Mouse (Mus musculus) neural tube, embryonic 14.5 days (tissue): ENCODE measurements around the gene Slc17a1. TPM values are rescaled to one million over a fixed set of nuclear protein-coding genes. Genes with fewer than 3 reads are reported as not detected.

ENCODE experiments used
- ATAC-seq: fragments of 200-750 bp; cut with Nextera tagmentation; 2 replicates; pipeline ENCODE4 v1.8.0; 2017; ENCODE audit warnings: low read depth, mild to moderate bottlenecking, moderate TSS enrichment, moderate library complexity
- H3K27ac ChIP-seq: fragments of 300-500 bp; sonication (generic); 2 replicates; pipeline ENCODE4 v1.5.1; 2014; ENCODE audit warnings: low read depth, mild to moderate bottlenecking, control low read depth, low read length, moderate library complexity, mixed read lengths
- H3K27me3 ChIP-seq: fragments of 300-500 bp; sonication (generic); 2 replicates; pipeline ENCODE4 v1.6.1; 2014; ENCODE audit warnings: low read length; ENCODE audit not compliant: control insufficient read depth, insufficient read depth
- H3K36me3 ChIP-seq: fragments of 300-500 bp; sonication (generic); 2 replicates; pipeline ENCODE4 v1.6.1; 2014; ENCODE audit warnings: low read length, mixed read lengths; ENCODE audit not compliant: control insufficient read depth, insufficient read depth
- H3K4me1 ChIP-seq: fragments of 300-500 bp; sonication (generic); 2 replicates; pipeline ENCODE4 v1.6.1; 2014; ENCODE audit warnings: low read length; ENCODE audit not compliant: control insufficient read depth, insufficient read depth
- H3K4me2 ChIP-seq: fragments of 300-500 bp; sonication (generic); 2 replicates; pipeline ENCODE4 v1.6.1; 2014; ENCODE audit warnings: mild to moderate bottlenecking, low read depth, low read length, control low read depth
- H3K4me3 ChIP-seq: fragments of 300-500 bp; sonication (generic); 2 replicates; pipeline ENCODE4 v1.5.1; 2014; ENCODE audit warnings: low read depth, low read length, control low read depth, mixed read lengths
- H3K9ac ChIP-seq: fragments of 300-500 bp; sonication (generic); replicated peaks from 2 replicates; pipeline ENCODE4 v1.6.1; 2014; ENCODE audit warnings: low read depth, mild to moderate bottlenecking, control low read depth, low read length, mixed read lengths
- H3K9me3 ChIP-seq: fragments of 300-500 bp; sonication (generic); 2 replicates; pipeline ENCODE4 v1.6.1; 2016; ENCODE audit warnings: low read length; ENCODE audit not compliant: control insufficient read depth
- WGBS: fragments of 180-500 bp; shearing (Covaris S2); extraction: QIAGEN DNeasy Blood & Tissue Kit; methylation state at CpG from one replicate; pipeline ENCODE4 v1.1.7; 2014; 5-methylcytosine and 5-hydroxymethylcytosine counted together
- polyA plus RNA-seq: library from polyadenylated mRNA; unstranded; fragments of >200 nt; fragmentation: Nextera tagmentation; extraction: Ambion mirVana; gene quantifications from 2 replicates; pipeline ENCODE4 v1.2.1, GENCODE M21; 2014

Gene Slc17a1
- polyA plus RNA-seq, 1 experiment from 2014 or later: not detected

- WGBS: 78% methylated on average over 3 of the region's 3 CpGs
- Histone ChIP-seq H3K9ac (no peak overlapping the region), H3K4me3 (no peak overlapping the region), H3K4me1 (no peaks in the 10 kb centered on the region), H3K27ac (no peak overlapping the region), H3K36me3 (no peaks in the 10 kb centered on the region), H3K9me3 (no peaks in the 10 kb centered on the region), H3K4me2 (no peak overlapping the region), H3K27me3 (no peaks in the 10 kb centered on the region)
- no peak for ATAC-seq
Observed at GRCm38 (mm10) chr13:23879106-23879505, 11.6 kb downstream of the Slc17a1 start.

- 89% methylated on average over 5 of the region's 5 CpGs for WGBS
- Histone ChIP-seq H3K4me1 (no peaks in the 10 kb centered on the region), H3K9ac (no peak overlapping the region)
Observed at GRCm38 (mm10) chr13:23879636-23880035, 12.1 kb downstream of the Slc17a1 start.

GRCm38 (mm10) chr13:23885540-23885939 lies 18.0 kb downstream of the Slc17a1 start:
- H3K4me2 ChIP-seq: no peak overlapping the region
- WGBS: 41% methylated on average over 2 of the region's 2 CpGs
- no peak overlapping the region for H3K4me3 ChIP-seq
- H3K4me1 ChIP-seq: no peaks in the 10 kb centered on the region
- no peaks in the 10 kb centered on the region for H3K27me3 ChIP-seq
- no peaks in the 10 kb centered on the region for H3K36me3 ChIP-seq
- H3K27ac ChIP-seq: no peak overlapping the region
- H3K9ac ChIP-seq: no peak overlapping the region
- ATAC-seq: no peak
- H3K9me3 ChIP-seq: no peaks in the 10 kb centered on the region

More at GRCm38 (mm10) chr13:23879636-23880035, 12.1 kb downstream of the Slc17a1 start:
- Histone ChIP-seq H3K9me3 (no peaks in the 10 kb centered on the region), H3K36me3 (no peaks in the 10 kb centered on the region), H3K27ac (no peak overlapping the region), H3K4me2 (no peak overlapping the region), H3K27me3 (no peaks in the 10 kb centered on the region), H3K4me3 (no peak overlapping the region)
- no peak for ATAC-seq

- 83% methylated on average over 3 of the region's 3 CpGs for WGBS
- no peak for ATAC-seq
Observed at GRCm38 (mm10) chr13:23887026-23887725, 19.6 kb downstream of the Slc17a1 start.

GRCm38 (mm10) chr13:23889011-23889605 lies 21.6 kb downstream of the Slc17a1 start:
- no peaks in the 10 kb centered on the region for H3K4me1 ChIP-seq
- H3K4me3 ChIP-seq: no peak overlapping the region
- 67% methylated on average over 6 of the region's 6 CpGs for WGBS
- no peak overlapping the region for H3K9ac ChIP-seq
- H3K9me3 ChIP-seq: no peaks in the 10 kb centered on the region
- no peak for ATAC-seq
- no peaks in the 10 kb centered on the region for H3K27me3 ChIP-seq
- no peak overlapping the region for H3K4me2 ChIP-seq
- H3K36me3 ChIP-seq: no peaks in the 10 kb centered on the region
- no peak overlapping the region for H3K27ac ChIP-seq

More at GRCm38 (mm10) chr13:23887026-23887725, 19.6 kb downstream of the Slc17a1 start:
- Histone ChIP-seq H3K9ac (no peak overlapping the region), H3K27ac (no peak overlapping the region), H3K4me3 (no peak overlapping the region), H3K4me1 (no peaks in the 10 kb centered on the region), H3K9me3 (no peaks in the 10 kb centered on the region), H3K27me3 (no peaks in the 10 kb centered on the region), H3K4me2 (no peak overlapping the region), H3K36me3 (no peaks in the 10 kb centered on the region)

GRCm38 (mm10) chr13:23892592-23893268 lies 25.2 kb downstream of the Slc17a1 start:
- Histone ChIP-seq H3K27ac (no peak overlapping the region), H3K27me3 (no peaks in the 10 kb centered on the region), H3K9me3 (no peaks in the 10 kb centered on the region), H3K9ac (no peak overlapping the region), H3K4me1 (no peaks in the 10 kb centered on the region), H3K4me3 (no peak overlapping the region), H3K4me2 (no peak overlapping the region), H3K36me3 (no peaks in the 10 kb centered on the region)
- WGBS: 22% methylated on average over 9 of the region's 9 CpGs
- ATAC-seq: no peak

- Histone ChIP-seq H3K9me3 (no peaks in the 10 kb centered on the region), H3K4me3 (no peak overlapping the region), H3K27ac (no peak overlapping the region), H3K4me1 (no peaks in the 10 kb centered on the region), H3K4me2 (no peak overlapping the region), H3K9ac (no peak overlapping the region), H3K27me3 (no peaks in the 10 kb centered on the region), H3K36me3 (no peaks in the 10 kb centered on the region)
- 19% methylated on average over 4 of the region's 4 CpGs for WGBS
- ATAC-seq: peak; percentile 61; the same call in 1 of the 2 replicates
Observed at GRCm38 (mm10) chr13:23893269-23893593, 25.7 kb downstream of the Slc17a1 start.

GRCm38 (mm10) chr13:23898242-23898641 lies 30.7 kb downstream of the Slc17a1 start:
- Histone ChIP-seq H3K4me2 (no peak overlapping the region), H3K4me1 (no peaks in the 10 kb centered on the region), H3K27ac (no peak overlapping the region), H3K9ac (no peak overlapping the region), H3K9me3 (no peaks in the 10 kb centered on the region), H3K4me3 (no peak overlapping the region), H3K36me3 (no peaks in the 10 kb centered on the region), H3K27me3 (no peaks in the 10 kb centered on the region)
- WGBS: 73% methylated on average over 6 of the region's 6 CpGs
- ATAC-seq: no peak

GRCm38 (mm10) chr13:23906906-23907305 lies 39.4 kb downstream of the Slc17a1 start:
- Histone ChIP-seq H3K27me3 (no peaks in the 10 kb centered on the region), H3K36me3 (no peaks in the 10 kb centered on the region), H3K9me3 (no peaks in the 10 kb centered on the region), H3K4me1 (no peaks in the 10 kb centered on the region), H3K27ac (no peak overlapping the region), H3K4me2 (no peak overlapping the region), H3K4me3 (no peak overlapping the region), H3K9ac (no peak overlapping the region)
- ATAC-seq: no peak
- 95% methylated on average over 5 of the region's 5 CpGs for WGBS
